Mouse (Mus musculus) spleen, postnatal 36 days (tissue): Measurements from ENCODE around the gene Sdc3.
A peak's percentile ranks its signal among the peaks of the same experiment; 100 is the strongest.

Source experiments
- DNase-seq, 2 experiments: peaks; one replicate each; pipeline ENCODE4 v3.0.0; 2022; ENCODE audit warnings: low spot score in 2 of 2, mixed read lengths in 1 of 2

Sdc3 gene

DNA sequence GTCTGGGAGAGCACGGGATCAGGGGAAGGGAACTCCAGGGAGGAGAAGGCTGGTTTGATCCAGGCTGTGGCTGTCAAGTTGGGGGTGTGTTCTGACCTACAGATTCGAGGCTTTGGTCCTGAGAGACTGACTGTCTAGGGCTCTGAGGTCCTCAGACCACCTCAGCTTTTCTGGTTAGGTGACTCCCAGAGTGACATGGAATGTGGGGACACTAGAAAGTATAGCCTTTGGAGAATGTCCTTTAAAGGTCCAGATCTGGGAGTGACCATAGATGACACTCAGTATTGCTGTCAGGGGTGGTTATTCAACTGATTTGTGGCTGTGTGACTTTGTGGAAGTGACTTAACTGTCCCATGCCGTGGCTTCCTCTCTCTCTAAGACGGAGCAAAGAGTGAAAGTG, 2.4 kb downstream of the Sdc3 start:
- DNase-seq, result no peak

DNA sequence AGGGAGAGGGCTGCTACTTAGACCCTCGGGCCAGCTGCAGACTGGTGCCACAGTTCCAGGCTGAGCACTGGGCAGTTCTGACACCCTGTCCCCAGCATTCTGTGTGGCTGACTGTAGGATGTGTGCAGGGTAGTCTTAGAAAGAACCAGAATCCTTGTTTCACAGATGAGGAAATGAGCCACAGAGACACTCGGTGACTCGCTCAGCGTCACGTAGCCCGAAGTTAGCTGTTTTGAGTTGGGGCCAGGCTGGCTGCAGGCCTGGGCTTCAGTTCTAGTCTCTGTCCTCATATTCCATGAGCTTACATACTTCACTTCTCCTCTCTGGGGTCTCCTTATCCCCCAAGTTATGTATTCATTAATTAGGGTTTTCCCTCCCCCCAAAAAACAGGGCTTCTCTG, 3.6 kb downstream of the Sdc3 start:
- no peak for DNase-seq

DNA sequence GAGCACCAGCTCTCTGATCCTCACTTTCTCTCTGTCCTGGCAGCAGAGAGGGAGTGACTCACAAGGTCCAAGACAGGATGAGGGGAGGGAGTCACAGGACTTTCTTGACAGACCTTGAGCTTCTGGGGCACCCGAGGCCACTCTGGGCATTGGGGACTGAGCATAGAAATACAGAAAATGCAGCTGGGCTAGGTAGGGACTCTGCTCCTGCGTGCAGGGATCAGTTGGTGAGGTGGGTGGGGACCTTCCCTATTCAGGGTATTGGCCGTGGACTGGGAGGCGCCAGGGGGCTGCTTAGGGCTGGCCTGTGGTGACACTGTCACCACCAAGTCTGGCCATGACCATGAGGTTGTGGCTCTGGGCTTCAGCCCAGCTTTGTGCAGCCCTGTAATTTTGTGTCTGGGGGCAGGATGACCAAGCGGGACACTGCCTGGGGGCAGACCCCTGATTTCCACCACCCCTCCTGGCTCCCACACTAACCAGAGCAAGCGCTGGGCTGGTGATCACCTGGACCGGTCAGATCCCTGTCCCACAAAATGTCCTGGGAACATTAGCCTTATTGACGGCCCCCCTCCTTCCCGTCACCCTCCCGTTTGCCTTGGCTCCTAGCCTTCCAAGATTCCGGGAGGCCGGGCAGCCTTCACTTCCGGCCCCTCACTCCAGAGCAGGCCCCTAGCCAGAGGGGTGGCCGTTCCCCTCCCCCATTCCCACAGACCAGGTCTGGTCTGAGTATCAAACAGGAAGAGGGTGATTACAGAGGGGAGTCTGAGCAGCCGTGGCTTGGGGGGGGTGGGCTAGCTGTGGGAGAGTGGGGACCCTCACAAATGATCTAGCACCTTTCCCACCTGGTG, 5.1 kb downstream of the Sdc3 start:
- no peak for DNase-seq

DNA sequence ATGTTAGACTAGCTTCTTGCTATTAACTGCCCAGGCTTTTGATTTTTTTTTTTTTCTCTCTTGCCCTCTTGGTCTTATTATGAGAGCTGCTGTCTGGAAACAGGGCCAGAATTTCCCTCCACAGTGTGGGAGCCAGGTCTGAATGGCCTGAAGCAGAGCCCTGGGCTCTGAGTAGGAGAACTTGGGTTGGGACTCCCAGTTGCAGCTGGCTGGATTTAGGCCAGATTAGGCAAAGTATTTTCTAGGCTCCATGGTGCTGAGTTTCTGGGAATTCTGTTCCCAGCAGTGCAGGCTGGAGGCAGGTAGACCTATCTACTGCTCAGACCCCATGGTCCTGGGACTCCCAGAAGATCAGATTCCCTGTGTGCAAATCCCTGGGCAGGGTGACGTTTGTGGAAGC, 6.1 kb downstream of the Sdc3 start:
- no peak for DNase-seq

DNA sequence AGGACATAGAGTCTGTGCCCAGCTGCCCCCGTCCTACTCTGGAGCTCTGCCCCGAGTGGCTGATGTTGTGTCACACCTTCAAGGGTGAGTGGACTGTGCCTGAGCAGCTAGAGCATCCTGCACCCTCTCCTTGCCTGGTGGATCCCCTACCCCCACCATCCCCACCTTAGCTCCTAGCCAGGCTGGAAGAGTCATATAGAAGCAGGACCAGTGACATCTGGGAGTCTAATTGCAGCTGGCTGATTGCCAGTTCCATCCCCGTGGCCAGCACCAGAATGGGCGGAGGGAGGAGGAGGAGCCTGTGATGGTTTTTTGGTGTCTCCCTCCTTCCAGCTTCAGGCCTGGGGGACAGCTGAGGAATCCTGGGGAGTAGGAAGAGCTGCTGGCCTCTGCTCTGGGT, 6.8 kb downstream of the Sdc3 start:
- DNase-seq, result no peak

DNA sequence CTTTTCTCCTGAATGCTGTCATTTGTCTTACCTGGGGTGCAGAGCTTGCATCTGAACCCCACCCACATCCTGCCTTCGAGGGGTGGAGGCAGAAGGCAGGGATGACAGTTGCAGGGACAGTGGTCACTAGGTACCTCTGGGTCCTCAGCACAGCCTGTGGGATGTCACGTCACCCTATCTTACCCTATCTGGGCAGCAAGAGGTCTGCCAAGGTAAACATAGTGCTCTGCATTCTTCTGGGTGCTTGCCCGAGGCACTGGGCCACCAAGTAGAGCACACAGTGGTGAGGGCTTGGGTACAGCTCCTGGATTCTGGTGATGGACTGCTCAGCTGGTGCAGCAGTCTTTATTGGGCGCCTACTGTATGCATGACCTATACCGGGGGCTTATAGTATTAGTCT, 7.2 kb downstream of the Sdc3 start:
- DNase-seq, result no peak

DNA sequence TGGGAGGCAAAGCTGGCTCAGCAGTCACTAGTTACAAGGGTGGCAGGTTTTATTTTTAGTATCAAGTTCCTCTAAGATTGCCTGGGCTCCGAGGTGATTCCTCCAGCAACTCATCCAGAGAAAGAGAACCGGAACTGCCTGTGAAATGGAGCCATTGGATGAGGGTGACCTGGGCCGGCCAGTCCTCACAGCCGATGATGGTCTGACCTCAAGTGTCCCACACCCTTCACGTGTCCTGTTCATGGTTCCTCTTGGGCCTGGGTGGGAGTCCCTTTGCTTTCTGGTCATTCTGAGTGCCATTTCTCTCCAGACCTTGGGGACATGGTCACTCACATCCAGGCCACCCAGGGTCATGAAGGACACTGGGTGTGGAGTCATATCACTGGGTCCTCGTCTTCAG, 7.8 kb downstream of the Sdc3 start:
- peak in 1 of 2 experiments; percentile 34 for DNase-seq

DNA sequence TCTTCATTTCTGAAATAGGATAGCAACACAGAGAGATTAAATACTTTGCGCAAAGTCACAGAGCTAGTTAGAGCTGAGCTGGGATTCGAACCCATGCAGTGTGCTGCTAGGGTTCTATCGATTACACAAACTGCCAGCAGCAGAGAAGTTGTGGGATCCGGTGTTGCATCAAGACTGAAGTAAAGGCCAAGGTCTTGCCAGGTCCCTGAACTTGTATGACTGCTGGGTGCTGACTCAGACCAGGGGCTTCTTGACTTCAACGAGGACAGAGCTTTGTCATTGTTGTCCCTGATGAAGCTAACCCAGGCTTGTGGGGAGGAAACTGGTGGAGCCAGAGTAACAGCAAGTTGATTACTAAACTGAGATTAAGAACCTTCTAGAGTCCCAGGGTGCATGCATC, 8.9 kb downstream of the Sdc3 start:
- no peak for DNase-seq

DNA sequence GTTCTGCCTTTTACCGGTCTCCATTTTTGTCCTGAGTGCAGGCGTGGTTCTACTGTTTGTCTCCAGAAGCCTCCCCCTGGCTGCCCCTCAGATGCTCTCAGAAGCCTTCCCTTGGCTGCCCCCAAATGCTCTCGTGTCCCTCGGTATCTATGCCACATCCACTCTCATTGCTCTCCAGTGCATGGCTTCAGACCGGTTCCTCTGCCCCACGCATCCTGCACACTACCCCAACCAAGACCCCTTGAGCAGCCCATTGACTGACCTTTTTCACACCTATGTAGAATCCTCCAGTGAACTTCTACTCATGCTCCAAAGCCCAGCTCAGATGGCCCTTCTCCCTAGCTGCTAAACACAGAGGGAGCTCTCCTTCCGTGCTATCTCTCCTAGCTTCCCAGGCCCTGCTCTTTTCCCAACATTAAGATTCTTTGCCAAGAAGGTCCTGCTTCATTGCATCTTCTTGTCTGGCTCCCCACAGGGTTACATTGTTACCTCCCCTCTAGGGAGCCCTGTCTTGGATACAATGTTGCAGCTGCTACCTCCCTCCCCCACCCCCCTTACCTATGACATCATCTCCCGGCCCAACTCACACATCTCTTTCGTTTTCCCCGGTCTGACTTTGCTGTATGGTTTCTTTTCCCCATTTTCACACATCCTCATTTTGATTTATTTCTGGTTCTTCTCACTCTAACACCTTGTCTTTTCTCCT, 9.4 kb downstream of the Sdc3 start:
- no peak for DNase-seq

DNA sequence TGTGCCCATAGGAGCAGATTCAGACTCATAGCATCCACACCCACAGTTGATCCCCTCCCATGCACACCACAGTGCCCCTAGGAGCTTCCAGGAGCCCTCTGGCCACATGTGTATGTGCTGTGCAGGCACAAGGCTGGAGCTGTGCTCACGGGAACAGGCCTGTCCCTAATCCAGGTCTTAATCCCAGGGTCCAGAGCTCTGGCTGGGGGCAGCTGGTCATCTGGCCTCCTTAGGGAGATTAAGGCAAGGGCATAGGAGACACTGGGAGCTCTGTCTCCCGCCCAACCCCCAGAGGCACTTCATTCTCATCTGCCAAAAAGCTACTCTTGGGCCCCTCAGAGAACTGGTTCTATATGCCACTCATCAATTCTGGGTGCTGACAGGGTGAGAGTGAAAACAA, 11.3 kb downstream of the Sdc3 start:
- no peak for DNase-seq

DNA sequence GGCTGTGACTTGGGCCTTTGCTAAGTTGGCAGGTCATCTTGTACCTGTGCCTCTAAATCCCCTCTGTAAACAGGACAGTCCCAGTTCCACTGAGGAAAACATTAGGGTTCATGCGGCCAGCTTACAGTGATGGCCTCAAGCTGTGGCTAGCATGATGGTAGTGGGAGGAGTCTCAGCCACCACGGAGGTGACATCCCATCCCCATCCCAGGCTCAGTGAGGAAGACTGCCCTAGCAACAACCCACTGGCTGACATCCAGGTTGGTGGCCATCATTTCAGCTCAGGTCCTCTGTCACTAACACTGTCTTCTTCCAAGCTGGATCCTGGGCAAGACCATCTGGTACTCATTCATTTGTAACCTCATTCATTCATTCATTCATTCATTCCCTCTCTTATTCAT, 12.0 kb downstream of the Sdc3 start:
- DNase-seq, result no peak

DNA sequence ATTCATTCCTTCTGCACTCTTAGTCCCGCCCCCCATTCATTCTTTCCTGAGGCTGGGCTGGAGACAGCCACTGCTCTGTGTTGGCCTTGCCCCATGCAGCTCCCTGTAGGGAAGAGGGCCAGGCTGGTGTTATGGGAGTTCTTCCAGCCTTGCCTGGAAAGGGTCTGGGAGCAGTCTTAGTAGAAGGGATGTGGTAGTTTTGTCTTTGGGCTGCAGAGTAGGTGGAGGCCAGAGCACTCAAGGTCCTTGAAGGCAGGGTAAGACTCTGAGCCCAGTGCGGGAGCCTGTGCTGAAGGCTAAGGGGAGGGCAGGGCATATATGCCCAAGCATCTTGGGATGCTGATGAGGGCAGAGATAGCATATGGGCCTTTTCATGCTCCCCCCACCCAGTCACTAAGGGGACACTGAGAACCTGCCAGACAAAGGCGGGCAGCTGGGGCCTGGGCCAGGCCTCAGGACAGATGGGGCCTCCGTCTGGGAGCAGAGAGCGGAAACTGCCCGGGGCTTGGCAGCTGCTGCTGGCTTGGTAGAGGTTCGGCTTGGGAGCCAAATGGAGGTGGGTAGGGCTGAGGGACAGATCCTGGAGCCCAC, 12.5 kb downstream of the Sdc3 start:
- DNase-seq, result no peak

DNA sequence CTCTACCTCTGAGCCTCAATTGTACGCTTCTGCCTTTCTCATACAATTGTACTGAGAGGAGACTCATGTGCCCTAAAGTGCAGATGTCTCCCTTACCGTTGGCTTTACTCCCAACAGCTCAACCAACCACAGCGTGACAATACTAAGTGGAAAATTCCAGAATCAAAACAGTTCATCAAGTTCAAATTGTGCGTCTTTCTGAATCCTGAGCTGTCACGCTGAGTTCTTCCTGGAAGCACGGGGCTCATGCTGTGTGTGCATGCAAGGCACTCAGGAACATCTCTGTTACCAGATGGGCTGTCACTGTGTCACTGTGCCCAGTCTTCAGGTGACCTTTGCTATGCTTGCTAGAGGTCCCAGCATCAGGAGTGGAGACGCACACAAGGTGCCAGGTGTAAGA, 13.4 kb downstream of the Sdc3 start:
- no peak for DNase-seq

DNA sequence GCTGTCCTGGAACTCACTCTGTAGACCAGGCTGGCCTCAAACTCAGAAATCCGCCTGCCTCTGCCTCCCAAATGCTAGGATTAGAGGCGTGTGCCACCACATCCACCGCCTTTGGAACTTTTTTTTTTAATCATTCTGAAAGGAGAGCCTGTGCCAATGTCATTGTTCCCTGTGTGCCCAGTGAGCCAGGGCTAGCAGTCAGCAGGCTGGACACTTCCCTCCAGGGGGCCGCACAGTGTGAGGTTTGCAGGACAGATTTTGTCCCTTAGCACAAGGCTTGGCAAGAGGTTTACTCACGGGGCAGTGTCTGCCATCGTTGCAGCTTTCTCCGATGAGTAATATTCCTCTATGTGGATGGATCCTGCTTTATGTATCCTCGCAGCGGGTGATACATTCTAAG, 14.4 kb downstream of the Sdc3 start:
- DNase-seq, result no peak

DNA sequence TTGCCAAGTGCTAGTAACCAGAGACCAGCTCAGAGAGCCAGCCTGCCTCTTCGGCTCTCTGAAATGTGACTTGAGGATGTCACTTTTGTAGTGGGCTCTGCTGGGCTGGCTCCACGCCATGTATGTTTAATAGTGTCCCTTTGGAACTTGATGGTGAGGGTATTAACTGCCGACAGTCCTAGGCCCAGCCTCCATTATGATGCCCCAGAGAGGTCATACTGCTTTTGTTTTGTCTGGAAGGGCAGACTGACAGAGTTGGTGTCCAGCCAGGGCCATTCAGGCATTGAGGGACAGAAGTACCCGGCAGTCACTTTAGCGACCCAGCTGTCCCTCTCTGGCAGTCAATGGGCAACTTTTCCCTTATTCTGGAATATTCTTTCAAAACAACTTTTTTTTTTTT, 17.4 kb downstream of the Sdc3 start:
- DNase-seq, result no peak

DNA sequence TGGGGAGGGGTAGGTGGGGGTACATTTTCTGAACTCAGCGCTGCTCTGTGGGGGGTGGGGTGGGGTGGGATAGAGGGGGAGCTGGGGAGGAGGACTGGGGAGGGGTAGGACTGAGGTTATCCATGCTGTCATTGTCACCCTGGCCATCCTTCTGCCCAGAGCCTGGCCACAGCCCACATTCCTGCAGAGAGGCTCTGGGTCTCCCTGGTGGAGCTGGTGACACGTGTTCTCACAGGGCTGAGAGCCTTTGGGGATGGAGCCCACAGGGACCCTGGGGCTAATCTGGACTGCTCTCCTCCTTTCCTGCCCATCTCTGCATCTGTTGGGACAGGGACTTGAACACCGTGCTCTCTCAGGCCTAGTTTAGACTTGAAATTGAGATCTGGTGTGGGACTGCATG, 18.5 kb downstream of the Sdc3 start:
- DNase-seq, result no peak

DNA sequence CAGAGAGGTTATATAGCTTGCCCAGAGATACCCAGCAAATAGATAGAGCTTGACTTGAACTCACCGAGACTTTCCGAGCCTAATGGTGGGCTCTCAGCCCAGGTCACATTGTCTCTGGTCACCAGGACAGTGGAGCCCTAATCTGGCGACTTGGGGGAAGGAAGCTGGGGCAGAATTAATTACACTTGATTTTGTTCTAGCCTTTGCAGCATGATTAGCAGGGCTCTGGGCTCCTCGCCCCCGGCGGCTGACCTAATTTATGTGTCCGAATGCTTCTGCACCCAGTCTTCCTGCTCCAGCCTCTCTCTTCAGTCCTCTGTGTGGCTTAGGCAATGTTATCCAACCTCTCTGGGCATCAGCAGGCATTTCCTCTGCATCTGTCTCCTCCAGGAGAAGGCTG, 19.0 kb downstream of the Sdc3 start:
- no peak for DNase-seq

DNA sequence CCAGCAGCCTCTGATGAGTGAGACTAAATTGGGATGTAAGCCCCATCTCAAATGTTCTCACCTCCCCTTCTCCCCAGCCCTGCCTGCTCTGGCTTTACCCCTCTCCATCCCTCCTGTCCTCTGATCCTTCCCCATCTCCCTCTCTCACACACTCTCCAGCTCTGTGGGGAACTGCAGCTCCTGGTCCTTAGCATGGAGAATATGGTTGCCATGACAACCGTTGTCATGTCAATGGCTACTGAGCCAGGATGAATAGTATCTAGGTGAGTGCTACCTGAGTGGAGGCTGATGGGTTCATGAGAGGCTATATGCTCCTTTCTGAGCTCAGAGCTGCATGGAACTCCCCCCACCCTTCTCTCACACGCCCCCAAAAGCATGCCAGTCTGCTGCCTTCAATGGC, 21.6 kb downstream of the Sdc3 start:
- no peak for DNase-seq

DNA sequence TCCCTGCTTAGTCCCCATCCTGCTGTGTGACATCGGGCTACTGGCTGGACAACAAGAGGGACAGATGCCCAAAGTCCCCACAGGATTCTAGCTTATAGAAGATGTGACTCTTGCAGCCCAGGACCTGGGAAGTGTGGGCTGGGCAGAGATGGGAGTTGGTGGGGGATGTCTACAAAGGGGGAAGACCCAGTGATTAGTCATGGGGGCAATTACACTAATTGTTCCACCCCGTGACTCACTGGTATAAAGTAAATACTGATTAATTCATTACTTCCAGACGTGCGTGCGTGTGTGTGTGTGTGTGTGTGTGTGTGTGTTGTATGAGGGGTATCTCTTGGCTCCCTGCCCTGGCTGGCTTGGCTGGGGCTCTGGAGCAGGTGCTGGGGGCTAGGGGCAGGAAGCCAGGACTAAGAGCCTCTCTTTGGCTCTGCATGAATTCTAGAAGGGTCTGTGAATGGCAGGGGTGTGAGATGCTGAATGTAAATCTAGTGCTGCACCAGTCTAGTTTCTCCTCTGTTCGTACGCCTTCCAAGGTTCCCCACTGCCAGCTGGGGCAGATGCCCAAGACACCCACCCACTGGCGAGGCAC, 22.5 kb downstream of the Sdc3 start:
- DNase-seq, result no peak

DNA sequence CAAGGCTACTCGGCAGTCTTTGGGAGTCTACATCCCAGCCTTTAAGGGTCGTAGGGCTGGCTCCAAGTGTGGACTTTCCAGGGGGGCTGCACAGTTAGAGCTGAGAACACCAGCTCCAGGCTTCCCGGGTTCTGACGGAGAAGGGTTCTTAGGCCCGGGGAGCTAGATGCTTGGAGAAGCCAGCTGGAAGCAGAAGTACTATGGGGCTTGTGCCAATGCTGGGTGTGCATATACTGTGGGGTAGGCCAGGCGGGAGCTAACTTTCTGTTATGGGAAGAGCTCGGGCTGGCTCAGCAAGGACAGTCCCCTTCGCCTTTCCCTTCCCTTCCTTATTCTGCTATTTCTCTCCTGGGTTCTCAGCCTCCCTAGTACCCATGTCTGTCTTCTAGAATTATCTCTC, 23.5 kb downstream of the Sdc3 start:
- DNase-seq, result no peak

DNA sequence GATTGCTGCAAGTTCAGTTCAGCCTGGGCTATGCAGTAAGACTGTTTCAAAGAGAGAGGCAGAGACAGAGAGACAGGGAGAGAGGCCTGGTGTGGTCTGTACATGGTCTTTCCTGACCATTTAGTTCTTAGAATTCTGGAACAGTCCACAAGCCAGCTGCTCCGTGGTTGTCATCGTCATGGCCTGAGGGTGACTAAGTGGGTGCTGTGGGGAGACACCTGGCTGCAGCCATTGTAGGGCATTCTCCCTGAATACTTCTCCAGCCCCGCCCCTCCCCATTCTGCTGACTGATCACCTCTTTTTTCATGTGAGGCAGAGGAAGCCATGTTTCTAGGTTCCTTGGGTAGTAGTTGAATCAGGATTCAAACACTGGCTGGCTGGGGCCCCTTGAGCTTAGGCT, 27.5 kb downstream of the Sdc3 start:
- no peak for DNase-seq

DNA sequence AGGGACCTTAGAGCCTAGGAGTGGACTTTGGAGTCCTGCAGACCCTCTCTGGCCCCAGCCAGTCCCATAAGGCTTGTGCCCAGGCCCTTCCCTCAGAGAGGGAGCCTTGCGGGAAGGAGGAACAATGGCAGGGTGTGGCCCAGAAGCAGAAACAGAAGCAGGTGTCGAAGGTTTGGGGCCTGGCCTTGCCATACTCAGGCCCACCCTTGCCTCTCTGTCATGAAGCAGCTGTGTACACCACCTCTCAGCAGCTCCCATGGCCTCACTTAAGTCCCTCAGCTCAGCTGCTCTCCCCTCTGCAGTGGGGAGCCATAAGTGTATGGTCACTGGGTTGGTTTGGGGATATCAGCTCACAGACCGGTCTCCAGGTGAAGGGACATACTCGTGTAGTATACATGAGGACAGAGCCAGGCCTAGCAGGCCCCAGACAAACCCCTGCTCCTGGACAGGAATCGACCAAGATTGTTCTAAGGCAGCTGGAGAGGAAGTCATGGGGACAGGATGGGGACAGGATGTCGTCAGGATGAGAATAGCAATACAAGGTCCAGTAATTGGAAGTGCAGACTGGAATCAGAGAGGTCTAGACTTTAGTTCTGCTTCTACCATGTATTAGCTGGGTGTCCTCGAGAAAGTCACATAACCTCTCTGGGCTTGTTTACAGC, 28.4 kb downstream of the Sdc3 start:
- no peak for DNase-seq
